Mouse (Mus musculus): ENCODE measurements around the gene Vmn2r52. TPM values are rescaled to one million over a fixed set of nuclear protein-coding genes. Genes with fewer than 3 reads are reported as not detected.
"Not testable (repeated sequence)": the region's sequence is repeated elsewhere in the genome, so short reads cannot be mapped to it uniquely, and the experiment has no call there.

Gene Vmn2r52
- not detected for total RNA-seq (2021)
- long read RNA-seq, experiment 1, result 0 reads
- long read RNA-seq, experiment 2, result 0 reads

- H3K27ac ChIP-seq, result no peak within 1 kb of the TSS
- DNase-seq (ENCODE audit: extremely low spot score in 1 of 2, low spot score in 2 of 2), result no peak
- TF ChIP-seq CTCF (IDR thresholded peaks at IDR 0.05), result no peak
- intact Hi-C loops (cut with DNase I), result no loop called here
- no peak within 1 kb of the TSS for H3K4me3 ChIP-seq
Measured at GRCm38 (mm10) chr7:10176473-10176872, at the start of gene Vmn2r52. Gene Vmn2r52 (minus strand): TSS chr7:10176573.

DNA sequence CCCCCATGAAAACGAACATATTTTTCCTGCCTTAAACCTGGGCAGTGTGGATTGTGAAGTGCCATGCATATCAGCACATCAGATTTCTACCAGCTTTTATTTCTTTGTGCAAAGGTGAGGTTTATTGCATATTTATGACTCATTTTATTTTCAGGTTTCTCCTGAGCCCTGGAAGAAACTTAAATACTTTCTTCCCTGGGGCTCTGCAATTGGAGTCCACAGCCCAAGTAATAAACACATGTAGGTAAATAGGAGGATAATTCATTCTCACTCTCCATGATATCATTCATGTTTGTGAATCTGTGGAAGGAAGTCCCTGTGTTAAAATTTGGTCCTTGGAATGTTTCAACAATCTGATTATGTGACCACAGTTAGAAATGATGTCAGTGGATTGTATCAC is 70.7 kb downstream of the Vmn2r52 start, which contains the start of gene Vmn2r51:
Vmn2r51 (minus strand) TSS at position 101 of the 400 bp plus-strand sequence.
- intact Hi-C loops (cut with DNase I); H3K27ac ChIP-seq; DNase-seq (ENCODE audit: extremely low spot score in 1 of 2, low spot score in 2 of 2); H3K4me3 ChIP-seq: not testable (repeated sequence)

Other genes with a start within 250 kb of the Vmn2r52 start
- not detected for gene Vmn2r48, start 223.0 kb downstream of the Vmn2r52 start, total RNA-seq (2021)
- gene Vmn2r49, start 184.3 kb downstream of the Vmn2r52 start, total RNA-seq (2021), result not detected
- gene Vmn2r50, start 123.3 kb downstream of the Vmn2r52 start, total RNA-seq (2021), result not detected
- not detected for gene Vmn2r51, start 70.8 kb downstream of the Vmn2r52 start, total RNA-seq (2021)
- not detected for gene Vmn1r66, start 101.4 kb upstream of the Vmn2r52 start, total RNA-seq (2021)